Mouse (Mus musculus): ENCODE measurements around the gene Scn5a. TPM values are rescaled to one million over a fixed set of nuclear protein-coding genes. Genes with fewer than 3 reads are reported as not detected.

The Scn5a gene
- polyA plus RNA-seq, 1 experiment from 2014 or later = 0.05 TPM

- no peaks in the 10 kb centered on the region for H3K36me3 ChIP-seq (replicated peaks)
- ATAC-seq (ENCODE audit: insufficient read depth) = no peak
- H3K9me3 ChIP-seq (replicated peaks) = no peaks in the 10 kb centered on the region
- H3K27ac ChIP-seq (replicated peaks) = no peak overlapping the region
- no peak overlapping the region for H3K9ac ChIP-seq
- H3K4me2 ChIP-seq = no peak overlapping the region
- no peaks in the 10 kb centered on the region for H3K27me3 ChIP-seq
- H3K4me1 ChIP-seq (replicated peaks) = no peaks in the 10 kb centered on the region
- WGBS (ENCODE audit: insufficient replicate concordance) = 58% methylated on average over 4 of the region's 4 CpGs
- no peak overlapping the region for H3K4me3 ChIP-seq (replicated peaks)
Observed at GRCm38 (mm10) chr9:119481612-119482011, 97.2 kb downstream of the Scn5a start.

- Histone ChIP-seq H3K27ac (replicated peaks) (no peak overlapping the region), H3K27me3 (no peaks in the 10 kb centered on the region), H3K4me3 (replicated peaks) (no peak overlapping the region), H3K9ac (no peak overlapping the region), H3K4me1 (replicated peaks) (peaks cover 9% of the 10 kb centered on the region), H3K4me2 (no peak overlapping the region), H3K9me3 (replicated peaks) (no peaks in the 10 kb centered on the region), H3K36me3 (replicated peaks) (no peaks in the 10 kb centered on the region)
- WGBS (ENCODE audit: insufficient replicate concordance) = 56% methylated on average over 8 of the region's 8 CpGs
- ATAC-seq (ENCODE audit: insufficient read depth) = no peak
Observed at GRCm38 (mm10) chr9:119479297-119479696, 99.5 kb downstream of the Scn5a start.

GRCm38 (mm10) chr9:119478345-119478744, 100.5 kb downstream of the Scn5a start:
- ATAC-seq (ENCODE audit: insufficient read depth) = no peak
- Histone ChIP-seq H3K4me1 (replicated peaks) (peaks cover 10% of the 10 kb centered on the region), H3K9me3 (replicated peaks) (no peaks in the 10 kb centered on the region), H3K9ac (no peak overlapping the region), H3K36me3 (replicated peaks) (no peaks in the 10 kb centered on the region), H3K4me3 (replicated peaks) (no peak overlapping the region), H3K27ac (replicated peaks) (no peak overlapping the region), H3K4me2 (no peak overlapping the region), H3K27me3 (no peaks in the 10 kb centered on the region)
- WGBS (ENCODE audit: insufficient replicate concordance) = 67% methylated on average over 11 of the region's 11 CpGs

GRCm38 (mm10) chr9:119477754-119478153, 101.1 kb downstream of the Scn5a start:
- no peak for ATAC-seq (ENCODE audit: insufficient read depth)
- peaks cover 16% of the 10 kb centered on the region for H3K4me1 ChIP-seq (replicated peaks)
- 37% methylated on average over 6 of the region's 6 CpGs for WGBS (ENCODE audit: insufficient replicate concordance)
- no peak overlapping the region for H3K4me3 ChIP-seq (replicated peaks)
- H3K9me3 ChIP-seq (replicated peaks) = no peaks in the 10 kb centered on the region
- H3K9ac ChIP-seq = no peak overlapping the region
- no peak overlapping the region for H3K27ac ChIP-seq (replicated peaks)
- no peak overlapping the region for H3K4me2 ChIP-seq
- no peaks in the 10 kb centered on the region for H3K27me3 ChIP-seq
- H3K36me3 ChIP-seq (replicated peaks) = no peaks in the 10 kb centered on the region

- no peaks in the 10 kb centered on the region for H3K36me3 ChIP-seq (replicated peaks)
- WGBS (ENCODE audit: insufficient replicate concordance) = 59% methylated on average over 15 of the region's 15 CpGs
- H3K27ac ChIP-seq (replicated peaks) = no peak overlapping the region
- no peak for ATAC-seq (ENCODE audit: insufficient read depth)
- H3K4me3 ChIP-seq (replicated peaks) = no peak overlapping the region
- H3K27me3 ChIP-seq = no peaks in the 10 kb centered on the region
- H3K9me3 ChIP-seq (replicated peaks) = no peaks in the 10 kb centered on the region
- no peak overlapping the region for H3K4me2 ChIP-seq
- H3K9ac ChIP-seq = no peak overlapping the region
- peaks cover 22% of the 10 kb centered on the region for H3K4me1 ChIP-seq (replicated peaks)
Observed at GRCm38 (mm10) chr9:119474717-119475611, 103.9 kb downstream of the Scn5a start.

GRCm38 (mm10) chr9:119473608-119474164, 105.1 kb downstream of the Scn5a start:
- no peaks in the 10 kb centered on the region for H3K9me3 ChIP-seq (replicated peaks)
- H3K9ac ChIP-seq = no peak overlapping the region
- peaks cover 34% of the 10 kb centered on the region for H3K4me1 ChIP-seq (replicated peaks)
- H3K4me3 ChIP-seq (replicated peaks) = no peak overlapping the region
- 60% methylated on average over 9 of the region's 9 CpGs for WGBS (ENCODE audit: insufficient replicate concordance)
- no peak overlapping the region for H3K4me2 ChIP-seq
- no peaks in the 10 kb centered on the region for H3K27me3 ChIP-seq
- H3K36me3 ChIP-seq (replicated peaks) = no peaks in the 10 kb centered on the region
- no peak overlapping the region for H3K27ac ChIP-seq (replicated peaks)
- ATAC-seq (ENCODE audit: insufficient read depth) = no peak

- Histone ChIP-seq H3K27me3 (no peaks in the 10 kb centered on the region), H3K4me3 (replicated peaks) (no peak overlapping the region), H3K4me1 (replicated peaks) (peaks cover 39% of the 10 kb centered on the region), H3K9ac (no peak overlapping the region), H3K36me3 (replicated peaks) (no peaks in the 10 kb centered on the region), H3K4me2 (no peak overlapping the region), H3K27ac (replicated peaks) (no peak overlapping the region), H3K9me3 (replicated peaks) (no peaks in the 10 kb centered on the region)
- 77% methylated on average over 1 of the region's 1 CpGs for WGBS (ENCODE audit: insufficient replicate concordance)
- no peak for ATAC-seq (ENCODE audit: insufficient read depth)
Observed at GRCm38 (mm10) chr9:119473011-119473410, 105.8 kb downstream of the Scn5a start.

GRCm38 (mm10) chr9:119472412-119472918, 106.4 kb downstream of the Scn5a start:
- Histone ChIP-seq H3K27ac (replicated peaks) (no peak overlapping the region), H3K4me2 (no peak overlapping the region), H3K9me3 (replicated peaks) (no peaks in the 10 kb centered on the region), H3K9ac (no peak overlapping the region), H3K4me3 (replicated peaks) (no peak overlapping the region), H3K27me3 (no peaks in the 10 kb centered on the region), H3K4me1 (replicated peaks) (peaks cover 39% of the 10 kb centered on the region), H3K36me3 (replicated peaks) (peaks cover 3% of the 10 kb centered on the region; the same call in 1 of the 2 replicates)
- no peak for ATAC-seq (ENCODE audit: insufficient read depth)
- WGBS (ENCODE audit: insufficient replicate concordance) = 66% methylated on average over 11 of the region's 11 CpGs

- Histone ChIP-seq H3K27ac (replicated peaks) (peak overlapping the region; percentile 45; the same call in 1 of the 2 replicates), H3K4me1 (replicated peaks) (peaks cover 31% of the 10 kb centered on the region), H3K27me3 (no peaks in the 10 kb centered on the region), H3K9me3 (replicated peaks) (no peaks in the 10 kb centered on the region), H3K4me2 (peak overlapping the region; percentile 25; the same call in 1 of the 2 replicates), H3K36me3 (replicated peaks) (peaks cover 18% of the 10 kb centered on the region), H3K4me3 (replicated peaks) (no peak overlapping the region), H3K9ac (no peak overlapping the region)
- WGBS (ENCODE audit: insufficient replicate concordance) = 50% methylated on average over 8 of the region's 8 CpGs
- peak; percentile 92 for ATAC-seq (ENCODE audit: insufficient read depth)
Observed at GRCm38 (mm10) chr9:119469691-119470353, 109.0 kb downstream of the Scn5a start.

GRCm38 (mm10) chr9:119465595-119465994, 113.2 kb downstream of the Scn5a start:
- no peak overlapping the region for H3K27ac ChIP-seq (replicated peaks)
- no peak overlapping the region for H3K4me2 ChIP-seq
- no peaks in the 10 kb centered on the region for H3K27me3 ChIP-seq
- no peak overlapping the region for H3K9ac ChIP-seq
- H3K9me3 ChIP-seq (replicated peaks) = no peaks in the 10 kb centered on the region
- no peak overlapping the region for H3K4me3 ChIP-seq (replicated peaks)
- H3K4me1 ChIP-seq (replicated peaks) = peaks cover 21% of the 10 kb centered on the region
- 71% methylated on average over 7 of the region's 7 CpGs for WGBS (ENCODE audit: insufficient replicate concordance)
- ATAC-seq (ENCODE audit: insufficient read depth) = no peak
- H3K36me3 ChIP-seq (replicated peaks) = peaks cover 57% of the 10 kb centered on the region

- no peaks in the 10 kb centered on the region for H3K27me3 ChIP-seq
- H3K4me3 ChIP-seq (replicated peaks) = no peak overlapping the region
- no peak for ATAC-seq (ENCODE audit: insufficient read depth)
- 87% methylated on average over 6 of the region's 6 CpGs for WGBS (ENCODE audit: insufficient replicate concordance)
- H3K27ac ChIP-seq (replicated peaks) = no peak overlapping the region
- no peaks in the 10 kb centered on the region for H3K9me3 ChIP-seq (replicated peaks)
- peaks cover 19% of the 10 kb centered on the region for H3K4me1 ChIP-seq (replicated peaks)
- H3K4me2 ChIP-seq = no peak overlapping the region
- peaks cover 57% of the 10 kb centered on the region for H3K36me3 ChIP-seq (replicated peaks)
- no peak overlapping the region for H3K9ac ChIP-seq
Observed at GRCm38 (mm10) chr9:119465056-119465455, 113.8 kb downstream of the Scn5a start.
